Comparison of ENCODE assay signal across 8 mouse cellular contexts in genomic region chr12:103301645-103302044, GRCm38 (mm10). TPM values are rescaled to one million over a fixed set of nuclear protein-coding genes. Genes with fewer than 3 reads are reported as not detected.
DNase-seq lines count a peak whose midpoint lies in the region; ATAC-seq and TF ChIP-seq lines count a peak whose summit lies in the region.

No protein-coding gene starts in this region.

- H3K36me3 ChIP-seq in kidney, adult 2 months (ENCODE audit: control insufficient read depth, insufficient read depth, low read length), result no peaks in the 10 kb centered on the region
- H3K36me3 ChIP-seq in kidney, embryonic 14.5 days (ENCODE audit: control insufficient read depth, insufficient read depth, low read length), result no peaks in the 10 kb centered on the region

- no peak overlapping the region for H3K27ac ChIP-seq in kidney, adult 2 months (ENCODE audit: insufficient read depth, low read depth, low read length)
- no peak overlapping the region for H3K27ac ChIP-seq in kidney, embryonic 14.5 days (ENCODE audit: low read depth, low read length)

- DNase-seq in kidney, adult 2 months, result peak; percentile 67
- DNase-seq in CD4-positive, CD25-positive, alpha-beta regulatory T cell, adult 2 months (ENCODE audit: low read depth, low spot score), result peak; percentile 66
- DNase-seq in Muller cell, postnatal 12 days (ENCODE audit: inconsistent ontology term), result peak; percentile 38
- peak; percentile 55 to 71 for DNase-seq in cerebellum, postnatal 4 days (ENCODE audit: low spot score in 2 of 2)
- peak; percentile 62 to 88 for DNase-seq in kidney, postnatal 36 days

- H3K4me3 ChIP-seq in kidney, adult 2 months (ENCODE audit: insufficient read depth, low read depth, low read length), result no peak overlapping the region
- H3K4me3 ChIP-seq in kidney, embryonic 14.5 days (ENCODE audit: low read length), result no peak overlapping the region

- H3K9me3 ChIP-seq in kidney, embryonic 14.5 days (ENCODE audit: control insufficient read depth, low read length), result no peaks in the 10 kb centered on the region

- no peak overlapping the region for H3K9ac ChIP-seq in kidney, embryonic 14.5 days (ENCODE audit: low read depth, low read length)

- 56% methylated on average over 2 of the region's 2 CpGs for WGBS in kidney, adult 2 months
- WGBS in kidney, embryonic 14.5 days, result 48% methylated on average over 2 of the region's 2 CpGs

- TF ChIP-seq CTCF in kidney, adult 2 months (conservative IDR thresholded peaks at IDR 0.05; ENCODE audit: insufficient read depth, insufficient read length, low read depth, low read length), result peak; percentile 82

- no peaks in the 10 kb centered on the region for H3K4me1 ChIP-seq in kidney, adult 2 months (ENCODE audit: control insufficient read depth, insufficient read depth, low read length)
- 0 out of 2 replicates have a peak, but pooled peaks cover 4% of the 10 kb centered on the region for H3K4me1 ChIP-seq in kidney, embryonic 14.5 days (ENCODE audit: control insufficient read depth, insufficient read depth, low read length)

- no peak overlapping the region for H3K4me2 ChIP-seq in kidney, embryonic 14.5 days (replicated peaks; ENCODE audit: low read depth, low read length)

- no peak for TF ChIP-seq POLR2A in kidney, adult 2 months (IDR thresholded peaks at IDR 0.05; ENCODE audit: low read depth, low read length)

- ATAC-seq in kidney, embryonic 14.5 days (ENCODE audit: low FRiP score, low TSS enrichment), result no peak
- 0 out of 2 replicates have a peak, but pooled peaks have one; percentile 53 for ATAC-seq in megakaryocyte, adult 5-6 weeks (ENCODE audit: poor library complexity, severe bottlenecking)
- ATAC-seq in monocyte, adult 5-6 weeks (replicated peaks; ENCODE audit: insufficient number of reproducible peaks, low FRiP score, low TSS enrichment, poor library complexity, severe bottlenecking), result no peak

- H3K27me3 ChIP-seq in kidney, adult 2 months (replicated peaks; ENCODE audit: control insufficient read depth, insufficient read depth, low read length), result no peaks in the 10 kb centered on the region
- H3K27me3 ChIP-seq in kidney, embryonic 14.5 days (ENCODE audit: control insufficient read depth, insufficient read depth, low read length), result no peaks in the 10 kb centered on the region

RNA-seq across cellular contexts. Expression of gene Fam181a, which starts 9.1 kb away (rescaled TPM):
- polyA plus RNA-seq in kidney, adult 2 months (2012; rRNA removed), result 0.05 and 0.08 TPM in 2 replicates
- polyA plus RNA-seq in kidney, embryonic 14.5 days (2014; fragmentation: Nextera tagmentation; extraction: Ambion mirVana), result not detected in 2 replicates
- not detected in 2 replicates for total RNA-seq in megakaryocyte, adult 5-6 weeks (2015)
- not detected in 2 replicates for total RNA-seq in megakaryocyte, adult 5-6 weeks (2017)
- not detected in 3 replicates for total RNA-seq in monocyte, adult 5-6 weeks (2017)

RNA-seq across cellular contexts. Expression of gene Asb2, which starts 54.2 kb away (rescaled TPM):
- polyA plus RNA-seq in kidney, adult 2 months (2012; rRNA removed), result 6.7 and 10.7 TPM in 2 replicates
- polyA plus RNA-seq in kidney, embryonic 14.5 days (2014; fragmentation: Nextera tagmentation; extraction: Ambion mirVana), result 1.0 and 1.2 TPM in 2 replicates
- total RNA-seq in megakaryocyte, adult 5-6 weeks (2015), result 0.11 and 0.27 TPM in 2 replicates
- 0.33 TPM in 1 of 2 replicates, not detected in the other for total RNA-seq in megakaryocyte, adult 5-6 weeks (2017)
- 0.96 to 4.0 TPM (median 1.2 TPM) in 3 replicates for total RNA-seq in monocyte, adult 5-6 weeks (2017)

RNA-seq across cellular contexts. Expression of gene Prima1, which starts 59.7 kb away (rescaled TPM):
- 6.5 and 6.6 TPM in 2 replicates for polyA plus RNA-seq in kidney, adult 2 months (2012; rRNA removed)
- polyA plus RNA-seq in kidney, embryonic 14.5 days (2014; fragmentation: Nextera tagmentation; extraction: Ambion mirVana), result 0.21 and 0.49 TPM in 2 replicates
- not detected in 2 replicates for total RNA-seq in megakaryocyte, adult 5-6 weeks (2015)
- total RNA-seq in megakaryocyte, adult 5-6 weeks (2017), result not detected in 2 replicates
- total RNA-seq in monocyte, adult 5-6 weeks (2017), result not detected in 3 replicates
